Mouse (Mus musculus) bone marrow, adult 2 months (tissue): Measurements from ENCODE around the gene P2ry12. TPM values are rescaled to one million over a fixed set of nuclear protein-coding genes. Genes with fewer than 3 reads are reported as not detected.
A peak's percentile ranks its signal among the peaks of the same experiment; 100 is the strongest.

Source experiments
- H3K27ac ChIP-seq: fragments of 200-500 bp; 2 replicates; pipeline ENCODE4 v1.5.1; 2012; ENCODE audit warnings: low read depth, mild to moderate bottlenecking, control low read depth, inconsistent platforms, low read length; ENCODE audit not compliant: control insufficient read depth, poor library complexity, insufficient read depth
- H3K4me1 ChIP-seq: fragments of 200-500 bp; 2 replicates; pipeline ENCODE4 v1.6.1; 2011; ENCODE audit warnings: low read length; ENCODE audit not compliant: control insufficient read depth, insufficient read depth
- H3K4me3 ChIP-seq: fragments of 200-500 bp; replicated peaks from 2 replicates; pipeline ENCODE3; 2011; ENCODE audit warnings: mild to moderate bottlenecking, low read depth, low read length, control low read depth; ENCODE audit not compliant: control insufficient read depth
- CTCF ChIP-seq: fragments of 200-500 bp; IDR thresholded peaks from 2 replicates; pipeline ENCODE4 v1.5.1; 2011; ENCODE audit warnings: low read length, control low read depth; ENCODE audit not compliant: control insufficient read depth, insufficient read depth
- POLR2A ChIP-seq: fragments of 200-500 bp; IDR thresholded peaks from 2 replicates; pipeline ENCODE4 v1.6.1; 2011; ENCODE audit warnings: low read depth, mild to moderate bottlenecking, control low read depth, low read length, borderline replicate concordance; ENCODE audit not compliant: control insufficient read depth
- WGBS: fragments of 180-500 bp; shearing (Covaris S2); methylation state at CpG from one replicate; pipeline ENCODE4 v1.1.7; 2018; 5-methylcytosine and 5-hydroxymethylcytosine counted together
- polyA plus RNA-seq: library from polyadenylated mRNA; stranded (reverse); fragments of >200 nt; gene quantifications from 2 replicates; pipeline ENCODE4 v1.2.4, GENCODE M21; 2011; ENCODE audit warnings: low replicate concordance; ENCODE audit not compliant: missing spikeins, insufficient read depth, insufficient read length

The P2ry12 gene
- polyA plus RNA-seq, 1 experiment: 6.3 TPM

GRCm38 (mm10) chr3:59191674-59192073 lies 71.0 kb downstream of the P2ry12 start:
- no peak overlapping the region for H3K4me3 ChIP-seq
- H3K4me1 ChIP-seq: no peaks in the 10 kb centered on the region
- 88% methylated on average over 6 of the region's 6 CpGs for WGBS
- no peak overlapping the region for H3K27ac ChIP-seq
- no peak for TF ChIP-seq POLR2A
- TF ChIP-seq CTCF: no peak

GRCm38 (mm10) chr3:59187336-59187735 lies 75.3 kb downstream of the P2ry12 start:
- no peak overlapping the region for H3K27ac ChIP-seq
- no peaks in the 10 kb centered on the region; the same call in 1 of the 2 replicates for H3K4me1 ChIP-seq
- WGBS: 77% methylated on average over 4 of the region's 4 CpGs
- no peak overlapping the region for H3K4me3 ChIP-seq
- no peak for TF ChIP-seq POLR2A
- TF ChIP-seq CTCF: no peak

GRCm38 (mm10) chr3:59185662-59186061 lies 77.0 kb downstream of the P2ry12 start:
- no peak overlapping the region for H3K4me3 ChIP-seq
- 77% methylated on average over 4 of the region's 4 CpGs for WGBS
- no peaks in the 10 kb centered on the region; the same call in 1 of the 2 replicates for H3K4me1 ChIP-seq

GRCm38 (mm10) chr3:59182129-59182528 lies 80.5 kb downstream of the P2ry12 start:
- H3K27ac ChIP-seq: no peak overlapping the region
- H3K4me1 ChIP-seq: no peaks in the 10 kb centered on the region; the same call in 1 of the 2 replicates
- TF ChIP-seq POLR2A (no peak), CTCF (no peak)

More at GRCm38 (mm10) chr3:59185662-59186061, 77.0 kb downstream of the P2ry12 start:
- H3K27ac ChIP-seq: no peak overlapping the region
- TF ChIP-seq CTCF (no peak), POLR2A (no peak)

GRCm38 (mm10) chr3:59181134-59181533 lies 81.5 kb downstream of the P2ry12 start:
- no peak overlapping the region for H3K27ac ChIP-seq
- TF ChIP-seq CTCF: no peak
- TF ChIP-seq POLR2A: no peak
- H3K4me1 ChIP-seq: no peaks in the 10 kb centered on the region
- 75% methylated on average over 5 of the region's 5 CpGs for WGBS
- no peak overlapping the region for H3K4me3 ChIP-seq

More at GRCm38 (mm10) chr3:59182129-59182528, 80.5 kb downstream of the P2ry12 start:
- H3K4me3 ChIP-seq: no peak overlapping the region

GRCm38 (mm10) chr3:59176871-59177270 lies 85.8 kb downstream of the P2ry12 start:
- Histone ChIP-seq H3K4me3 (no peak overlapping the region), H3K27ac (no peak overlapping the region), H3K4me1 (no peaks in the 10 kb centered on the region)
- WGBS: 57% methylated on average over 5 of the region's 5 CpGs
- TF ChIP-seq POLR2A (no peak), CTCF (no peak)

- WGBS: 23% methylated on average over 5 of the region's 5 CpGs
- no peak overlapping the region for H3K27ac ChIP-seq
- H3K4me1 ChIP-seq: no peaks in the 10 kb centered on the region
- no peak for TF ChIP-seq POLR2A
- peak; percentile 66 for TF ChIP-seq CTCF
- no peak overlapping the region for H3K4me3 ChIP-seq
Observed at GRCm38 (mm10) chr3:59175234-59175633, 87.4 kb downstream of the P2ry12 start.

- WGBS: 38% methylated on average over 6 of the region's 6 CpGs
- H3K4me1 ChIP-seq: no peaks in the 10 kb centered on the region
Observed at GRCm38 (mm10) chr3:59174426-59175154, 88.1 kb downstream of the P2ry12 start.

More at GRCm38 (mm10) chr3:59174426-59175154, 88.1 kb downstream of the P2ry12 start:
- no peak overlapping the region for H3K4me3 ChIP-seq
- no peak overlapping the region for H3K27ac ChIP-seq
- TF ChIP-seq POLR2A (no peak), CTCF (peak; percentile 37; the same call in 1 of the 2 replicates)
